Mouse (Mus musculus): ENCODE data around the gene Epn2. TPM values are rescaled to one million over a fixed set of nuclear protein-coding genes. Genes with fewer than 3 reads are reported as not detected.

Epn2 gene
- polyA plus RNA-seq, 1 experiment from 2014 or later, result 17.8 TPM

GRCm38 (mm10) chr11:61470880-61471279 is 108.6 kb downstream of the Epn2 start:
- ATAC-seq (ENCODE audit: low FRiP score, low TSS enrichment) (no peak), DNase-seq (ENCODE audit: low spot score) (no peak)
- no peak for TF ChIP-seq EP300 (optimal IDR thresholded peaks at IDR 0.05)
- no peak for TF ChIP-seq CTCF (IDR thresholded peaks at IDR 0.05; ENCODE audit: low read depth)
- no peak overlapping the region for H3K9ac ChIP-seq (ENCODE audit: low read length)
- H3K36me3 ChIP-seq (ENCODE audit: control insufficient read depth, insufficient read depth, low read length), result no peaks in the 10 kb centered on the region
- no peaks in the 10 kb centered on the region for H3K27me3 ChIP-seq (ENCODE audit: control insufficient read depth, insufficient read depth, low read length)
- no peaks in the 10 kb centered on the region for H3K9me3 ChIP-seq (ENCODE audit: control insufficient read depth, low read length)
- no peak overlapping the region for H3K4me2 ChIP-seq (replicated peaks; ENCODE audit: low read depth)
- H3K27ac ChIP-seq (replicated peaks), result no peak overlapping the region
- H3K4me3 ChIP-seq (ENCODE audit: low read depth, low read length), result no peak overlapping the region
- no peaks in the 10 kb centered on the region; the same call in 1 of the 2 replicates for H3K4me1 ChIP-seq (replicated peaks; ENCODE audit: control insufficient read depth, insufficient read depth)

GRCm38 (mm10) chr11:61469317-61469917 is 110.1 kb downstream of the Epn2 start:
- ATAC-seq (ENCODE audit: low FRiP score, low TSS enrichment), result no peak
- H3K4me1 ChIP-seq (replicated peaks; ENCODE audit: control insufficient read depth, insufficient read depth), result no peaks in the 10 kb centered on the region; the same call in 1 of the 2 replicates

GRCm38 (mm10) chr11:61468534-61468933 is 111.0 kb downstream of the Epn2 start:
- 82% methylated on average over 4 of the region's 4 CpGs for WGBS
- ATAC-seq (ENCODE audit: low FRiP score, low TSS enrichment), result no peak
- no peak overlapping the region for H3K9ac ChIP-seq (ENCODE audit: low read length)
- H3K27ac ChIP-seq (replicated peaks), result no peak overlapping the region
- DNase-seq (ENCODE audit: low spot score), result no peak
- no peaks in the 10 kb centered on the region for H3K9me3 ChIP-seq (ENCODE audit: control insufficient read depth, low read length)
- H3K4me1 ChIP-seq (replicated peaks; ENCODE audit: control insufficient read depth, insufficient read depth), result no peaks in the 10 kb centered on the region; the same call in 1 of the 2 replicates
- H3K4me2 ChIP-seq (replicated peaks; ENCODE audit: low read depth), result no peak overlapping the region
- TF ChIP-seq EP300 (optimal IDR thresholded peaks at IDR 0.05) (no peak), CTCF (IDR thresholded peaks at IDR 0.05; ENCODE audit: low read depth) (no peak)
- no peaks in the 10 kb centered on the region for H3K27me3 ChIP-seq (ENCODE audit: control insufficient read depth, insufficient read depth, low read length)
- H3K4me3 ChIP-seq (ENCODE audit: low read depth, low read length), result no peak overlapping the region
- H3K36me3 ChIP-seq (ENCODE audit: control insufficient read depth, insufficient read depth, low read length), result no peaks in the 10 kb centered on the region

More at GRCm38 (mm10) chr11:61469317-61469917, 110.1 kb downstream of the Epn2 start:
- no peak for DNase-seq (ENCODE audit: low spot score)
- WGBS, result 55% methylated on average over 7 of the region's 7 CpGs
- no peak overlapping the region for H3K9ac ChIP-seq (ENCODE audit: low read length)
- no peaks in the 10 kb centered on the region for H3K36me3 ChIP-seq (ENCODE audit: control insufficient read depth, insufficient read depth, low read length)
- H3K27ac ChIP-seq (replicated peaks), result no peak overlapping the region
- no peak for TF ChIP-seq CTCF (IDR thresholded peaks at IDR 0.05; ENCODE audit: low read depth)
- no peaks in the 10 kb centered on the region for H3K27me3 ChIP-seq (ENCODE audit: control insufficient read depth, insufficient read depth, low read length)
- H3K4me2 ChIP-seq (replicated peaks; ENCODE audit: low read depth), result no peak overlapping the region
- no peak overlapping the region for H3K4me3 ChIP-seq (ENCODE audit: low read depth, low read length)
- H3K9me3 ChIP-seq (ENCODE audit: control insufficient read depth, low read length), result no peaks in the 10 kb centered on the region

Other genes with a start within 250 kb of the Epn2 start
- 0.12 and 0.29 TPM in 2 replicates for gene Slc47a2, start 236.8 kb downstream of the Epn2 start, polyA plus RNA-seq (2015; fragmentation: Nextera tagmentation; extraction: Ambion mirVana)
- 1.3 and 1.4 TPM in 2 replicates for gene Slc47a1, start 201.3 kb downstream of the Epn2 start, polyA plus RNA-seq (2015; fragmentation: Nextera tagmentation; extraction: Ambion mirVana)
- gene Rnf112, start 125.6 kb downstream of the Epn2 start, polyA plus RNA-seq (2015; fragmentation: Nextera tagmentation; extraction: Ambion mirVana), result 0.84 and 1.3 TPM in 2 replicates
- 174 and 184 TPM in 2 replicates for gene Mfap4, start 94.3 kb downstream of the Epn2 start, polyA plus RNA-seq (2015; fragmentation: Nextera tagmentation; extraction: Ambion mirVana)
- gene Mapk7, start 85.3 kb downstream of the Epn2 start, polyA plus RNA-seq (2015; fragmentation: Nextera tagmentation; extraction: Ambion mirVana), result 14.5 and 15.4 TPM in 2 replicates
- 11.3 and 11.9 TPM in 2 replicates for gene B9d1, start 74.5 kb downstream of the Epn2 start, polyA plus RNA-seq (2015; fragmentation: Nextera tagmentation; extraction: Ambion mirVana)
- gene Grap, start 73.6 kb upstream of the Epn2 start, polyA plus RNA-seq (2015; fragmentation: Nextera tagmentation; extraction: Ambion mirVana), result 4.6 and 4.9 TPM in 2 replicates
- gene Fam83g, start 104.4 kb upstream of the Epn2 start, polyA plus RNA-seq (2015; fragmentation: Nextera tagmentation; extraction: Ambion mirVana), result 4.5 and 4.9 TPM in 2 replicates
- gene Slc5a10, start 141.1 kb upstream of the Epn2 start, polyA plus RNA-seq (2015; fragmentation: Nextera tagmentation; extraction: Ambion mirVana), result 0.07 TPM in 1 of 2 replicates, not detected in the other
- 17.4 and 17.8 TPM in 2 replicates for gene Prpsap2, start 182.4 kb upstream of the Epn2 start, polyA plus RNA-seq (2015; fragmentation: Nextera tagmentation; extraction: Ambion mirVana)

Data from stomach, postnatal 0 days (tissue).